Mouse (Mus musculus) adrenal gland, postnatal 36 days (tissue): ENCODE data around the gene Gm28079. TPM values are rescaled to one million over a fixed set of nuclear protein-coding genes. Genes with fewer than 3 reads are reported as not detected.
"Not testable (repeated sequence)": the region's sequence is repeated elsewhere in the genome, so short reads cannot be mapped to it uniquely, and the experiment has no call there.

Experiments
- DNase-seq, 2 experiments: peaks; one replicate each; pipeline ENCODE4 v3.0.0; 2021; ENCODE audit warnings: mixed read lengths in 1 of 2
- long read RNA-seq, 2 experiments: library from polyadenylated mRNA; stranded (forward); transcript quantifications; one replicate each; pipeline ENCODE4 v2.0.0; 2021; ENCODE audit warnings: borderline sequencing depth in 2 of 2
- total RNA-seq, 2 experiments: library from RNA; stranded (reverse); gene quantifications; 2 replicates each; pipeline ENCODE4 v1.2.3; 2021

Gm28079 gene
- total RNA-seq: not detected
- long read RNA-seq, experiment 1: 0 reads
- long read RNA-seq, experiment 2: 0 reads

DNA sequence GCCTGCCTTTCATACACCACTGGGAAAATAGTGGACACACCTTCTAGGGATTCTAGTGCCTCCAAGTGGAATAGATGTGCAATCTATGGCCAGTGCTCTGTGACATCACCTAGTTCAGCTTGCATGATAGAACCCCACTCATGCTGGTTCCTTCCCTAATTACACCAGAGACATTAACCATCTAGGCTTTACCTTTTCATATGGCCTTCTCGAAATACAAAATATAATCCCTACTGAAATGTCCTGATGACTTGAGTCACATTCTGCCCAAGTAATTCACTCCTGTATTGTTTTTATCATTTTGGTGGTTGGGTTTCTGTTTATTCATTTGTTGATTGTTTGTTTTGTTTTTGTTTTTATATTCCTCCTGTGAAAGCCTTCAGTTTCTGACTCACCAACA lies at the start of gene Gm28079:
Gm28079 (minus strand) TSS at position 101 of the 400 bp plus-strand sequence.
- not testable (repeated sequence) for DNase-seq
